Mouse (Mus musculus) erythroblast, embryonic 14.5 days (primary cell): ENCODE measurements around the gene Mllt3. TPM values are rescaled to one million over a fixed set of nuclear protein-coding genes. Genes with fewer than 3 reads are reported as not detected.

Experiments
- H3K27me3 ChIP-seq: 2 replicates; pipeline ENCODE4 v1.6.1; 2012; ENCODE audit warnings: inconsistent platforms; ENCODE audit not compliant: control insufficient read depth
- H3K36me3 ChIP-seq: 2 replicates; pipeline ENCODE4 v1.6.1; 2012; ENCODE audit warnings: mild to moderate bottlenecking, inconsistent platforms; ENCODE audit not compliant: control insufficient read depth
- H3K4me1 ChIP-seq: 2 replicates; pipeline ENCODE4 v1.6.1; 2012; ENCODE audit warnings: inconsistent platforms; ENCODE audit not compliant: control insufficient read depth
- H3K4me3 ChIP-seq: replicated peaks from 2 replicates; pipeline ENCODE3; 2012; ENCODE audit warnings: moderate library complexity, mild to moderate bottlenecking, inconsistent platforms
- H3K9me3 ChIP-seq: 2 replicates; pipeline ENCODE4 v1.6.1; 2012; ENCODE audit warnings: low read length, inconsistent platforms, mixed read lengths; ENCODE audit not compliant: control insufficient read depth
- GATA1 ChIP-seq: IDR thresholded peaks from 2 replicates; pipeline ENCODE4 v1.6.1; 2012; ENCODE audit warnings: low read length, inconsistent platforms, mixed read lengths
- TAL1 ChIP-seq: IDR thresholded peaks from 3 replicates; pipeline ENCODE4 v1.6.1; 2012; ENCODE audit warnings: low read length, inconsistent platforms, mixed read lengths
- polyA plus RNA-seq: library from polyadenylated mRNA; stranded (reverse); fragments of >175 nt; gene quantifications from 2 replicates; pipeline ENCODE4 v1.2.3, GENCODE M21; 2012

Gene Mllt3
- polyA plus RNA-seq, 1 experiment: 7.8 TPM

- TF ChIP-seq TAL1 (no peak), GATA1 (no peak)
- H3K9me3 ChIP-seq: no peaks in the 10 kb centered on the region
- no peak overlapping the region for H3K4me3 ChIP-seq
These were observed 127.9 kb downstream of the Mllt3 start for GRCm38 (mm10) chr4:87905149-87905771.

GRCm38 (mm10) chr4:87904722-87905121 is 128.4 kb downstream of the Mllt3 start:
- Histone ChIP-seq H3K27me3 (no peaks in the 10 kb centered on the region), H3K4me1 (peaks cover 6% of the 10 kb centered on the region), H3K36me3 (no peaks in the 10 kb centered on the region), H3K9me3 (no peaks in the 10 kb centered on the region), H3K4me3 (no peak overlapping the region)
- no peak for TF ChIP-seq GATA1
- TF ChIP-seq TAL1: no peak

More at GRCm38 (mm10) chr4:87905149-87905771, 127.9 kb downstream of the Mllt3 start:
- Histone ChIP-seq H3K36me3 (no peaks in the 10 kb centered on the region), H3K4me1 (peaks cover 6% of the 10 kb centered on the region), H3K27me3 (no peaks in the 10 kb centered on the region)

GRCm38 (mm10) chr4:87902584-87902983 is 130.6 kb downstream of the Mllt3 start:
- Histone ChIP-seq H3K36me3 (no peaks in the 10 kb centered on the region), H3K4me3 (no peak overlapping the region), H3K27me3 (no peaks in the 10 kb centered on the region), H3K4me1 (peaks cover 6% of the 10 kb centered on the region), H3K9me3 (no peaks in the 10 kb centered on the region)
- TF ChIP-seq GATA1: no peak
- no peak for TF ChIP-seq TAL1

- Histone ChIP-seq H3K27me3 (no peaks in the 10 kb centered on the region), H3K36me3 (no peaks in the 10 kb centered on the region), H3K4me1 (peaks cover 6% of the 10 kb centered on the region), H3K9me3 (no peaks in the 10 kb centered on the region), H3K4me3 (no peak overlapping the region)
- TF ChIP-seq TAL1: no peak
- no peak for TF ChIP-seq GATA1
These were observed 132.0 kb downstream of the Mllt3 start for GRCm38 (mm10) chr4:87901166-87901565.

- H3K36me3 ChIP-seq: no peaks in the 10 kb centered on the region
- H3K4me1 ChIP-seq: peaks cover 3% of the 10 kb centered on the region; the same call in 1 of the 2 replicates
- H3K27me3 ChIP-seq: no peaks in the 10 kb centered on the region
- H3K9me3 ChIP-seq: no peaks in the 10 kb centered on the region
- TF ChIP-seq GATA1 (no peak), TAL1 (no peak)
- no peak overlapping the region for H3K4me3 ChIP-seq
These were observed 139.7 kb downstream of the Mllt3 start for GRCm38 (mm10) chr4:87893498-87893897.

- Histone ChIP-seq H3K4me1 (peaks cover 3% of the 10 kb centered on the region; the same call in 1 of the 2 replicates), H3K9me3 (no peaks in the 10 kb centered on the region), H3K27me3 (no peaks in the 10 kb centered on the region), H3K4me3 (no peak overlapping the region), H3K36me3 (no peaks in the 10 kb centered on the region)
- TF ChIP-seq GATA1: no peak
These were observed 140.2 kb downstream of the Mllt3 start for GRCm38 (mm10) chr4:87893012-87893411.

- Histone ChIP-seq H3K27me3 (no peaks in the 10 kb centered on the region), H3K4me3 (no peak overlapping the region), H3K4me1 (no peaks in the 10 kb centered on the region), H3K36me3 (no peaks in the 10 kb centered on the region), H3K9me3 (no peaks in the 10 kb centered on the region)
- TF ChIP-seq GATA1 (no peak), TAL1 (no peak)
These were observed 149.8 kb downstream of the Mllt3 start for GRCm38 (mm10) chr4:87883225-87883875.

- Histone ChIP-seq H3K27me3 (no peaks in the 10 kb centered on the region), H3K9me3 (no peaks in the 10 kb centered on the region), H3K36me3 (no peaks in the 10 kb centered on the region), H3K4me1 (no peaks in the 10 kb centered on the region), H3K4me3 (no peak overlapping the region)
- TF ChIP-seq GATA1: no peak
- TF ChIP-seq TAL1: no peak
These were observed 151.2 kb downstream of the Mllt3 start for GRCm38 (mm10) chr4:87881995-87882394.

GRCm38 (mm10) chr4:87881583-87881982 is 151.6 kb downstream of the Mllt3 start:
- H3K36me3 ChIP-seq: no peaks in the 10 kb centered on the region
- no peaks in the 10 kb centered on the region for H3K9me3 ChIP-seq
- TF ChIP-seq TAL1 (no peak), GATA1 (no peak)
- peak overlapping the region; percentile 39 for H3K4me3 ChIP-seq
- H3K4me1 ChIP-seq: no peaks in the 10 kb centered on the region
- no peaks in the 10 kb centered on the region for H3K27me3 ChIP-seq
